Mouse (Mus musculus): ENCODE results near the gene Atp5s.

- TF ChIP-seq POLR2A (IDR thresholded peaks at IDR 0.05; ENCODE audit: borderline replicate concordance, control insufficient read depth, low read depth, low read length): peak; percentile 40; the same call in 1 of the 2 replicates
- TF ChIP-seq CTCF (IDR thresholded peaks at IDR 0.05; ENCODE audit: control insufficient read depth, insufficient read depth, low read length): no peak
These were observed 42.5 kb upstream of the Atp5s start for GRCm38 (mm10) chr12:69682065-69682787.

All from bone marrow, adult 2 months (tissue).